Mouse (Mus musculus): Measurements from ENCODE around the gene Tex11.
"Not testable (repeated sequence)": the region's sequence is repeated elsewhere in the genome, so short reads cannot be mapped to it uniquely, and the experiment has no call there.

Tex11 gene

DNA sequence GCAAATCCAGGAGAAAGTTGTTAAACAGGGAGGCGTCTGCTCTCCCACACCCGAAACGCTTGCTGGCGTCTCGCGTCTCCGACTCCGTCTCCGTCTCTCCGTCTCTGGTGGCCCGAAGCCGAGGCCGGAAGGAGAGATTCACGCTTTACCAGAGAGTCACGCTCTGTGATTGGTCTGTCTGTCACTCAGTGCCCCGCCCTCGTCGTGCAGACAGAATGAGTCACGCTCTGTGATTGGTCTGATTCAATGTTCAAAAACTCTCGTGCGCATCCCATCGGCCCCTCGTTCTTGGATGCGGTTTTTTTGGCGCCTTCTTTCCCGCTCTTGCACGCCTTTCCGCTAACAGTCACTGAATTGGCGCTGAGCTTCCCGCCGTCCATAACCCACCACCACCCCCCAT, at the start of gene Tex11:
TSS of gene Tex11 (minus strand) at position 127 of the 400 bp plus-strand sequence.
- no peak for DNase-seq (ENCODE audit: low read depth, low spot score)

DNA sequence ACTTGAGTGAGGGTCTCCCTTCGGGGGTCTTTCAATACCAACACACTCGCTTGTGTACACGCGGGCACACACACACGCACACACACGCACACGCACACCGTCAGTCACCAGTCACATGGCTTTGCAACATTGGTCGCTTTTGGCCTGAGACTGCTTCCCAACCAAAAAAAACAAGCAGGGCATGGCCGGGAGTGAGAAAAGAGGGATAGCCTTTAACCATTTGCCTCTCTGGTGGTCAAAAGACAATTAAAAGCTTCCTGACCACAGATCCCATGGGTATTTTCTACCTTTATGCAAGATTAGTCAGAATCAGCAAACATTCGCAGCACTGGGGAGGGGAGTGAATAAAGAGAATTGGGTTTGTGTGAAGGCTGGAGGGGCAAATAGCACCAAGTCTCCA, 26.5 kb upstream of the Tex11 start, which contains the start of gene Slc7a3:
TSS of gene Slc7a3 (minus strand) at position 101 of the 400 bp plus-strand sequence.
- DNase-seq (ENCODE audit: low read depth, low spot score) = no peak
- Histone ChIP-seq H3K27me3 (ENCODE audit: control insufficient read depth, insufficient read depth, low read length, poor library complexity, severe bottlenecking) (no peaks in the 10 kb centered on the region), H3K36me3 (ENCODE audit: control insufficient read depth, insufficient read depth, low read length, poor library complexity, severe bottlenecking) (no peaks in the 10 kb centered on the region)

More for the DNA sequence above, at the start of gene Tex11:
- Histone ChIP-seq H3K27me3 (ENCODE audit: control insufficient read depth, insufficient read depth, low read length, poor library complexity, severe bottlenecking) (no peaks in the 10 kb centered on the region), H3K36me3 (ENCODE audit: control insufficient read depth, insufficient read depth, low read length, poor library complexity, severe bottlenecking) (no peaks in the 10 kb centered on the region)

DNA sequence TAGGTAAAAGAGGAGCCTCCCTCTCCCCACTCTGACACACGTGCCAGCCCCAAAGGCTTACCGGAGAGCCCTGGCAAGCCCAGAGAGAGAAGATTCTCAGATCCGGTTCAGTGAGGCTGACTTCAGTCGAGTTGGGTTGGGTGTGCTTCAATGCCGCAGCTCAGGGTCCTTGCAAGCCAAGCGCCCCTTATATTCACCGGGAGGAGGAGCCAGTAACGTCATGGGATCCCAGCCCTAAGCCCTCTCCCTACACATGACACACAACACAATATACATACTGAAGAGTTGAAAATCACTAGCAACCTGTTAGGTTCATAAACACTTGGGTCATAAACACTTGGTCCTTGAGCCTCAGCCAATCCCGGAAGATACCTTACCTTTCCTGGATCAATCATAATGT, 25.7 kb upstream of the Tex11 start:
- H3K27me3 ChIP-seq (ENCODE audit: control insufficient read depth, insufficient read depth, low read length, poor library complexity, severe bottlenecking); H3K36me3 ChIP-seq (ENCODE audit: control insufficient read depth, insufficient read depth, low read length, poor library complexity, severe bottlenecking); DNase-seq (ENCODE audit: low read depth, low spot score): not testable (repeated sequence)

DNA sequence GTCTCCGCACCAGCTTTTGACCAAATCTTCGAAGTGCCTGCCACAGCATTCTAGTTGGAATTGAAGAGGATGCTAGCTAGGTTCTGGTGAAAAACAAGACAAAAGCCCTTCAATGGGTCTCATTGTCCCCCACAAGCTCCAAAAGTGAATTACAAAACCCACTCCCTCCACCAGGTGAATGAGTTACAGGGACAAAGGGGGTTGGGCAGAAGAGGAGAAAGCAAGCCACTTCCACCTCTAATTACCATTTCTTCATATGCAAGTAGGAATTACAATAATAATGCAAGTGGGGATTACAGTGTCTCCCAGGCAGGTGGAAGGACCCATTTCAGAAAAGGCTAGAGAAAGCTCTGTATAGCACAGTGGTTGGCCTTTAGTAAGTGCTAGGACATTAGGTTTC, 24.7 kb upstream of the Tex11 start:
- DNase-seq (ENCODE audit: low read depth, low spot score) = no peak
- Histone ChIP-seq H3K36me3 (ENCODE audit: control insufficient read depth, insufficient read depth, low read length, poor library complexity, severe bottlenecking) (no peaks in the 10 kb centered on the region), H3K27me3 (ENCODE audit: control insufficient read depth, insufficient read depth, low read length, poor library complexity, severe bottlenecking) (no peaks in the 10 kb centered on the region)

DNA sequence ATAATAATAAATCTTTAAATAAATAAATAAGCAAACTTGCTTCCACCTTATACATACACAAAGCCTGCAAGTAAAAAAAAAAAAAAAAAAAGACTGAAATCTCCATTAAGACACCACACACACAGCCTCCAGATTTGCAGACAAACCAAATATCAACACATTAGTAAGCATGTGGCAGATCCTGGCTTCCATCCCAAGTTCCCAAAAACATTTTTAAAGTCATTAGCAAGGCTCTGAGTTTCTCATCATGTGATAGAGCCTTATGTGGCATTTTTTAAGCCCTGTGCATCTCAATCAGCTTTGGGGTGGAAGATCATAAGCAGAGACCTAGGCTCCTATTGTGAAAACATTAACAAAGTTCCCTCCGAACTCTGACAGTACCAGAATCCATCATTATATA, 5.8 kb upstream of the Tex11 start:
- H3K36me3 ChIP-seq (ENCODE audit: control insufficient read depth, insufficient read depth, low read length, poor library complexity, severe bottlenecking) = no peaks in the 10 kb centered on the region
- DNase-seq (ENCODE audit: low read depth, low spot score) = no peak
- no peaks in the 10 kb centered on the region for H3K27me3 ChIP-seq (ENCODE audit: control insufficient read depth, insufficient read depth, low read length, poor library complexity, severe bottlenecking)

DNA sequence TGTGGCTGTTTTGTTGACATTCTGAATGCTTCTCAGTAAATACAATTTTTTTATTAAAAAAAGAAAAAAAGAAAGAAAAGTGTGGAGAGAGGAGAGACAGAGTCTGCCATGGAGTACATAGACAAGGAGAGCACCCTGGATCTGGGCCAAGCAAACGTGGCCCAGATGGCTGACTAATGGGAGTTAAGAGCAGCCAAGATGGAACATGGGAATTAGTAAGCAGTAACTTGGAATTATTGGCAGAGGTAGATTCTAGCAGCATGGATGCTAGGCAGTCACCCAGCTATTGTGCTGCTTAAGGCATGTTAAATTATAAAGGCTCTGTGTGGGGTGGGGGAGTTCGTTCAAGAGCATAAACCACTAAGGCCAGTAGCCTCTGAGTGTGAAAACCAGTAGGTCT, 4.0 kb upstream of the Tex11 start:
- H3K36me3 ChIP-seq (ENCODE audit: control insufficient read depth, insufficient read depth, low read length, poor library complexity, severe bottlenecking) = no peaks in the 10 kb centered on the region
- DNase-seq (ENCODE audit: low read depth, low spot score) = no peak
- no peaks in the 10 kb centered on the region for H3K27me3 ChIP-seq (ENCODE audit: control insufficient read depth, insufficient read depth, low read length, poor library complexity, severe bottlenecking)

DNA sequence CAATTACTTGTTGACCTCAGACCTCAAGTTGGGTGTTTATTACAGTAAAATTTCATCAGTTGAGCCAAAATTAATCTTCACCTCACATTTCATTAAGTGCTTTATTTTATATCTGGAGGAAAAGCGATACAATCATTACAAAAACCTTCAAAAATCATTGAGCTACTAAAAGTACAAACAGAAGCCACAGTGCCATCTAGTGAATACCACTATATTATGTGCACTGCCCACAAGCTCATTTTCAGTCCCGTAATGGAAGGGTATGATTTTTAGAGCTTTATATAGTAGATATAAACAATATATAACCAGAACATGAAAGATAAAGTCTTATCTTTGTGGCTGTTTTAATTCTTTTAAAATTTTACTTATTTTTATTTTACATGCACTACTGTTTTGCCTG, 115.8 kb downstream of the Tex11 start:
- DNase-seq (ENCODE audit: low read depth, low spot score) = peak; percentile 12
- Histone ChIP-seq H3K27me3 (ENCODE audit: control insufficient read depth, insufficient read depth, low read length, poor library complexity, severe bottlenecking) (no peaks in the 10 kb centered on the region), H3K36me3 (ENCODE audit: control insufficient read depth, insufficient read depth, low read length, poor library complexity, severe bottlenecking) (no peaks in the 10 kb centered on the region)

DNA sequence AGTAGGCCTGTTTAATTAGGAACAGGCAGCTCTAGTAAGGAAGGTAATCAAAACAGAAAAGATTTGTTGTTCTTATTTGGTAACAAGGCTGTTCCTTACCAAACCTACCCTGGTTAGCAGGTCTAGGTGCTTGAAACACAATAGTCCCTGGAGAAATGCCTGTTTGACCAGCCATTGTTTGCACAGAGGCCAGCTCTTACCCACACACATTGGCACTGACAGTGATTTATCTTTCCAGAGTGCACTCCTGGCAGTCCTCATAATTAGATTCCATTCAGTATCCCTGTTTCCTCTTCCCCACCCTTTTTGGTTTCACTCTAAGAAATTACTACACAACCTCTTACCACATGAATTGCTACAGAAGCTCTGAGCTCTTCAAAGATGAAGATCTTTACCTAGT, 220.3 kb downstream of the Tex11 start:
- Histone ChIP-seq H3K27me3 (ENCODE audit: control insufficient read depth, insufficient read depth, low read length, poor library complexity, severe bottlenecking) (no peaks in the 10 kb centered on the region), H3K36me3 (ENCODE audit: control insufficient read depth, insufficient read depth, low read length, poor library complexity, severe bottlenecking) (no peaks in the 10 kb centered on the region)
- no peak for DNase-seq (ENCODE audit: low read depth, low spot score)

DNA sequence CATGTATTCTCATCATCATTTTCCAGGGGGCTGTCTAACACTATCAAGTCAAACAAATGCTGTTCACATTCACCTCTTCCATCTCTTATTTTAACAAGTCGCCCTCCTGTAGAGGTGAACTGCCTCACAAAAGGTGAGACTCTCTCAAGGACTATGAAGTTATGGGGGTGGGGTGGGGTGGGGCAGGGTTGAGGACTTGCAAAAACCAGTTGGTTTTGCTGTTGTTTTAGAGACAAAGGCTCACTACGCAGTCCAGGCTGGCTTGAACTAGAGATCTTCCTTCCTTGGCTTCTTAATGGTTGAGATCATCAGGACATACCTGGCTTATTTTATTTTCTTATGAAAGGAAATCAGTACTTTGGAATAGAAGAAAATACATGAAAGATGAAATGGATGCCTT, 226.7 kb downstream of the Tex11 start:
- no peak for DNase-seq (ENCODE audit: low read depth, low spot score)
- H3K27me3 ChIP-seq (ENCODE audit: control insufficient read depth, insufficient read depth, low read length, poor library complexity, severe bottlenecking) = no peaks in the 10 kb centered on the region

DNA sequence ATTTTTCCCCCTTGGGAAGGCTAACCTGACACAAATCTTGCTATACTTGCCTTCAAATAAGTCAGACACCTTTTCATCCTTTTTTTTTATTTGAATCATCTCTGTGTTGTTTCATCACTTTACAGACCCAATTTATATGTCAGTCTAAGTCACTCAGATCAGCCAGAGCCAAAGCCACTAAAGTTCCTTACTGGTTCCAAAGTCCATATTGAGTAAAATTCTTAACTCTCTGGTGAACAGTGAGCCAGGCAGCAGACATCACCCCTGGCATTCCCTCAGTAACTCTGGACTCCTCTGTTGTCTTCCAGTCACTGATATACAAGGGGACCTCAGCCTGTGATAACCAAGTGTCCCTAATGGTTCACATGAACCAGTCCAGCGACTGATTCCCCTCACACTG, 233.9 kb downstream of the Tex11 start:
- no peak for DNase-seq (ENCODE audit: low read depth, low spot score)
- no peaks in the 10 kb centered on the region for H3K36me3 ChIP-seq (ENCODE audit: control insufficient read depth, insufficient read depth, low read length, poor library complexity, severe bottlenecking)

More for the DNA sequence above, 226.7 kb downstream of the Tex11 start:
- no peaks in the 10 kb centered on the region for H3K36me3 ChIP-seq (ENCODE audit: control insufficient read depth, insufficient read depth, low read length, poor library complexity, severe bottlenecking)

DNA sequence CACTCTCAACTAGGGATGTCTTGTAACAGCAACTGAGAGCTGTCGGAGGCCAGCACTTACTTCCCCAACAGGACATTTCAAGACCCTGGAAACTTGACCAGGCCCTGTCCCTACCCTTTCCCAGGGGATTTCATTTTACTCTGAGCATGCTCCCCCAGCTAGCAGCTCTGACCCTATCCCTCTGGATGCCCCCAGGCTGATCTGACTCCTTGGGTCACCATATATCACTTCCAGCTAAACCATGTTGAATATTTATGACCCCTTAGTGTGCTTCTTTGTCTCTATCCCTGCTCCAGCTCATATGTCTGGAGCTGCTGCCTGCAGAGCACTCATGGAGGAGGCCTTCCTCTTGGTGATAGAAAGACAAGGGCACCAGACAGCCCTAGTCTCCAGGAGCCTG, 238.3 kb downstream of the Tex11 start:
- DNase-seq (ENCODE audit: low read depth, low spot score) = no peak
- H3K36me3 ChIP-seq (ENCODE audit: control insufficient read depth, insufficient read depth, low read length, poor library complexity, severe bottlenecking) = no peaks in the 10 kb centered on the region
- no peaks in the 10 kb centered on the region for H3K27me3 ChIP-seq (ENCODE audit: control insufficient read depth, insufficient read depth, low read length, poor library complexity, severe bottlenecking)

More for the DNA sequence above, 233.9 kb downstream of the Tex11 start:
- no peaks in the 10 kb centered on the region for H3K27me3 ChIP-seq (ENCODE audit: control insufficient read depth, insufficient read depth, low read length, poor library complexity, severe bottlenecking)

DNA sequence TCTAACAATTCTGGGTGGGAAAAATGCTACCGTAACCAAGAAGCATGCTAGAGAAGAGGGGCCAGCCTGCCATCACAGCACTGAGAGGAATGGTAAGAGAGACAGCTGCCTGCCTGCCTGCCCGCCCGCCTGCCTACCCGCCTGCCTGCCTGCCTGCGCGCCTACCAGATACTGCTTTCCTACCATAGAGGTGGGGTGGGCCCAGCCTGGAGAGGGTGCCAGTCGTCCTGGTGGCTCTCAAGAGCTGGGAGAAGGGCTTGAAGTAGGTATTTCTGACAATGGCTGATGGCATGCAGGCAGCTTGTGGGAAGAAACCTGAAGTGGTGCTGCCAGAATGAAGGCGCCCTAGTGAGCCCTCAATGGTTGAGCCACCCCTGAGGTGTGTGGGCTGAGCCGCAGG, 240.8 kb downstream of the Tex11 start:
- Histone ChIP-seq H3K27me3 (ENCODE audit: control insufficient read depth, insufficient read depth, low read length, poor library complexity, severe bottlenecking) (no peaks in the 10 kb centered on the region), H3K36me3 (ENCODE audit: control insufficient read depth, insufficient read depth, low read length, poor library complexity, severe bottlenecking) (no peaks in the 10 kb centered on the region)
- no peak for DNase-seq (ENCODE audit: low read depth, low spot score)

DNA sequence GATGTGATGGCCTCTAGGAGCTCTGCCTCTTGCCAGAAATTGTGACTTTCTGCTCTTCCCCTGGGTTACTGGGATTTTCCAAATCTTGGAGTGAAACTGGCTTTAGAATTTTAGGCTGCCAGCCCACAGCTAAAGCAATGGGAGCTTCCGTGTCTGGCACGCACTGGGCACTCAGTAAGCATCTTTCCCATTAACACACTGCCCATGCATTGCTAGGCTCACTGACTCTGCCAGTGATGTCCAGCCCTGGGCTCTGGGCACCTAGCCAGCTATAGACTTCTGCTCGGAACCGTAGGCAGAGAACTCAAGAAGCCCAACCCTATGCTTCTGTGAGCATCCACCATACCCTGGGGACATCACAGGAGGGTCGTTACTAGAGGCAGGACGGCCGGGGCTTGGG, 243.7 kb downstream of the Tex11 start:
- no peaks in the 10 kb centered on the region for H3K36me3 ChIP-seq (ENCODE audit: control insufficient read depth, insufficient read depth, low read length, poor library complexity, severe bottlenecking)
- no peaks in the 10 kb centered on the region for H3K27me3 ChIP-seq (ENCODE audit: control insufficient read depth, insufficient read depth, low read length, poor library complexity, severe bottlenecking)
- DNase-seq (ENCODE audit: low read depth, low spot score) = no peak

DNA sequence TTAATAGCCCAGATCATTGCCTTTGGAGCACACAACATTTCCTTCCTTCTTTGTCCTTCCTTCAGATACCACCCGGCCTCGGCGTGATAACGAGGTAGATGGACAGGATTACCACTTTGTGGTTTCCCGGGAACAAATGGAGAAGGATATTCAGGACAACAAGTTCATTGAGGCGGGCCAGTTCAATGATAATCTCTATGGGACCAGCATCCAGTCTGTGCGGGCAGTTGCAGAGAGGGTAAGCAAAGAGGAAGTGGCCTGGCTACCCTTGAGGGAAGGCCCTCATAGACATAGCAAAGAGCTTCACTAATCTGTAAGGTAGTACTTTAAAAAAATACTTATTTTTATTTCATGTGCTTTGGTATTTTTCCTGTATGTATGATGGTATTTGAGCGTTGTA, 245.3 kb downstream of the Tex11 start:
- H3K27me3 ChIP-seq (ENCODE audit: control insufficient read depth, insufficient read depth, low read length, poor library complexity, severe bottlenecking) = no peaks in the 10 kb centered on the region
- no peak for DNase-seq (ENCODE audit: low read depth, low spot score)
- no peaks in the 10 kb centered on the region for H3K36me3 ChIP-seq (ENCODE audit: control insufficient read depth, insufficient read depth, low read length, poor library complexity, severe bottlenecking)

DNA sequence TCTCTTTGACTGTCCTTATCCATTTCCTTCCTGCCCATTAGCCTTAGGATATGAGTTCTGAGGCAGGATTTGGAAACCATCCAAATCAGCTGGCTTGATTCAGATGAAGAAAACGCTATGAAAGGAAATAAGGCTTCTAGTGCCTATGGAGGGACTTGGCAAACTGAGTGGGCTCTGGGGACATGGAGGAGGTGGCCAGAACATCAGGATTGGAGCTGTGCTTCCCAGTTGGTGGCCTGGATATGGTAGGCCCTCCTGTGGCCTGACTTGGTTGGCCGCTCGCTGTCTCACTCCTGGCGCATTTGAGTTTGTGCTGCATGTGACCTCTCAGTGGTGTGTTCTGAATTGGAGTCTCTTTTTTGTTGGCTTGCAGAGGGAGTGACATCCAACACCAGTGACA, 248.3 kb downstream of the Tex11 start:
- H3K27me3 ChIP-seq (ENCODE audit: control insufficient read depth, insufficient read depth, low read length, poor library complexity, severe bottlenecking) = no peaks in the 10 kb centered on the region
- no peaks in the 10 kb centered on the region for H3K36me3 ChIP-seq (ENCODE audit: control insufficient read depth, insufficient read depth, low read length, poor library complexity, severe bottlenecking)
- DNase-seq (ENCODE audit: low read depth, low spot score) = no peak

DNA sequence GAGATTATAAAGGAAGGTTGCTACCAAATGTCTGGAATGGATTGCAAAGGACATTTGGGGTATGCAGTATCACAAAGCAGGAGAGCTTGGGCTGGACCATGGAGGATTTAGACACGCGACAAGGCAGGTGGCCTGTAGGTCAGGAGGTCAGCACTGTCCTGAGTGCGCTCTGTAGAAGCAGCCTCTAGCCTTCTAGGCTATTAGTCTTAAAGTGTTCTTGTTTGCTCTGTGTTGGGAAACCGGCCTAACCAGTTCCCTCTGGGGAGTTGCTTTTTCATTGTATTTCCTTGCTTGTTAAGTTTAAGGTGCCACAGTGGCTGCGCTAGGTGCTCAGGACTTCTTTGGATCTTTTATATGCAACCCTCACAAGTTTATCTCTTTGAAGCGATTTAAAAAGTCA, 257.4 kb downstream of the Tex11 start:
- H3K36me3 ChIP-seq (ENCODE audit: control insufficient read depth, insufficient read depth, low read length, poor library complexity, severe bottlenecking) = no peaks in the 10 kb centered on the region

More for the DNA sequence above, 257.4 kb downstream of the Tex11 start:
- no peaks in the 10 kb centered on the region for H3K27me3 ChIP-seq (ENCODE audit: control insufficient read depth, insufficient read depth, low read length, poor library complexity, severe bottlenecking)
- no peak for DNase-seq (ENCODE audit: low read depth, low spot score)
